Mouse (Mus musculus) CH12F3 (cell line): ENCODE measurements around the gene Ago1.

ENCODE experiments used
- in situ Hi-C: fragments of 300-500 bp; cut with MboI; formaldehyde crosslinking; loops from 2 replicates; pipeline ENCODE4 v1.14.3; 2020; ENCODE audit warnings: low sequenced_read_pairs

The Ago1 gene

DNA sequence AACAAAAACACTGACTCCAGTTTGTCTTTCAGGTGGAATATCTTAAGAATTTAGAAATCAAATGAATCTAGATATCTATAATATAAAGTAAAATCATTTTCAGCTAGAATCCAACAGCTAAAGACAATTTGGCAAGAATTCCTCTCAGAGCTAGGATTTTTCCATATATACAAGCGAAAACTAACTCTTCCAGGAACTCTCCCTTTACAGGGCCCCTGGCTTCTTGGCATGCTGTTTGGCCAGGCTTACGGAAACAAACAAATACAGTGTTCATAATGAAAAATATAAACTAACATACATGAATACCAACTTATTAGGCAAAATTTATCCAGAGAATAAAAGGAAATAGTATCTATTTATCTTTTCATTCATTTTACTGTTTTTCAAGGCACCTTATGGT is 44.5 kb downstream of the Ago1 start:
- in situ Hi-C loops, result no loop called here

DNA sequence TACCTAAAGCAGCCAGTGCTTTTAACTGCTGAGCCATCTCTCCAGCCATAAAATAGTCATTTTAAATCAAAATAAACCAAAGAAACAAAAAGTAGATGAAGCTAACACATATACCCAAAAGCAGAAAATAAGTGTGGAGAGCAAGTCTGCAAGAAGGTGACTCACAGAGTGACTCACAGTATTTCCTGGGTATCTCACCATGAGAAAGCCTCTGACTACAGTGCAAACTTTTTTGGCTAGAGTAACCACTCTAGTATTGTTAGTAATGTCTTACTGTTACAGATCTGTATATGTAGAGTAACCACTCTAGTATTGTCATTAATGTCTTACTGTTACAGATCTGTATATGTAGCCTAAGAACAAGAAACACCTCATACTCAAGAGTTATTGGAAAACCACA is 52.7 kb downstream of the Ago1 start:
- in situ Hi-C loops, result no loop called here

- in situ Hi-C loops, result no loop called here
These were observed 55.9 kb downstream of the Ago1 start for GRCm38 (mm10) chr4:126412526-126412925.
